Mouse (Mus musculus) monocyte, adult 5-6 weeks (primary cell): ENCODE results near the gene Gm20696. TPM values are rescaled to one million over a fixed set of nuclear protein-coding genes. Genes with fewer than 3 reads are reported as not detected.
A peak's percentile ranks its signal among the peaks of the same experiment; 100 is the strongest.

Experiments used
- ATAC-seq: fragments of 153-309, 156-312 bp; replicated peaks from 2 replicates; pipeline ENCODE4 v1.8.0; 2017; ENCODE audit warnings: mild to moderate bottlenecking; ENCODE audit not compliant: low TSS enrichment, insufficient number of reproducible peaks, severe bottlenecking, poor library complexity, low FRiP score
- total RNA-seq: library from RNA; stranded (forward); fragments of 200-1000, 200-491, 200-594 nt; gene quantifications from 3 replicates; pipeline ENCODE4 v1.2.3, GENCODE M21; 2017

Gene Gm20696
- total RNA-seq, 1 experiment from 2014 or later: 12.8 TPM

DNA sequence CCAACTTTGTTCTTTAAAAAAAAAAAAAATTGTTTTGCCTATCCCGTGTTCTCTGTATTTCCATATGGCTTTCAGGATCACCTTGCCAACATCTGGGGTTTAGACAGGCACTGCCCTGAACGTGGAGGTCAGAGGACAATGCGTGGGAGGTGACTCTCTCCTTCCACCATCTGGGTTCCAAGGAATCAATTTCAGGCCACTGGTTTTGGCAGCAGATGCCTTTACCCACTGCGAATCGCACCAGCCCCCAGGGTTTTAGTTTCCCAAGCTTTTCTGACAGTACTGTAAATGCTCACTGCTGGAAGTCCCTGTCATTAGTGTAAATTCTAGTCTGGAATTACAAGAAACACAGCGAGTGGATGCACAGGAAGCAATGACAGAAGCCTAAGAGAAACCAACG is 185.0 kb downstream of the Gm20696 start:
- no peak for ATAC-seq

DNA sequence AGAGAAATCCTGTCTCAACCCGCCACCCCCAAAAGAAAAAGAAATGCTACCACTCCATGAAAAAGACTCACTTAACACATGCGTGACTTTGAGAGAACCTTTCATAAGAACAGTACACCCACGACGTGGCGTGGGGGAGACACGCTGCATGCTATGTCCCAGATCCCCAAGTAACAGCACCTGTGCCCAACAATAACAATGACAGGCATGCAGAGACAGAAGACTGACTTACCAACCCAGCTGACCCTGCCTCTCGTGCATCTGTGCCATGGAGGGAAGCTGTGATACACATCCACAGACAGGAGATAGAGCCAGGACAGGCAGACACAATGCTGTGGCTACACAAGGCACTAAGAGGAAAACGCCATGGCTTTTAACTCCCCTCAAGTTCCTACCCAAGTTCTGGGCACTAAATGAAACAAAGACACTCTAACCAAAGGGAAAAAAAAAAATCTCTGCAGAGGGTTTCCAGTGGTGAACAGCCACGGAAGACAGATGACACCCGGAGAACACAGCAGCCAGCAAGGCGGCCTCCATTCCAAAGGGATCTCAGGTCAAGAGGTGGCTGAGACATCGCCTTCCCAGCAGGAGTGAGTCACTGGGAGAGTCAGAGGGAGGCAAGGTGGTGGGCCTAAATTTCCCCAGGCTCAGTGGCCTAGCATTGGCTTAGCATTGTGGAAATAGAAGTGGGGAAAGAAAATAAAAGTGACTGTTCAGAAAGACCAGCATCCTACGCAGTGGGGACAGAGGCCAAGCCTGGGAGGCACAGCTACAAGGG is 187.5 kb downstream of the Gm20696 start:
- no peak for ATAC-seq

DNA sequence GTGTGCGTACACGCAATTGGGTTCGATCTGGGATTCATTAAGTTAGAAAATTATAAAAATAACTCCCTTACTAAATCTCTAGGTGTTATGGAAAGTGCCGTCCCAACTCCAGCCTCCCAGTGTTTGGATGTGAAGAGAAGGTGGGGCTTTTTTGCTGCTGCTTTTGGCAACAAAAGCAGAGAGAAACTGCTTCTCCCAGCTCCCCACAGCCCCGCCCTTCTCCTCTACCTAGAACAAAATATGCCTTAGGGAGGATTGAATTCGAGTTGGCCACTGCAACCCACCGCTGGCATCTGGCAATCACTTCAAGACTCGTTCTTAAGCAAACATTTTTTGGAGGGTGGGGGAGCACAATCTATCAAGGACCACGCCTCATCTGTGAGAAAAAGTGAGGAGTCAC is 191.6 kb downstream of the Gm20696 start:
- ATAC-seq: no peak

DNA sequence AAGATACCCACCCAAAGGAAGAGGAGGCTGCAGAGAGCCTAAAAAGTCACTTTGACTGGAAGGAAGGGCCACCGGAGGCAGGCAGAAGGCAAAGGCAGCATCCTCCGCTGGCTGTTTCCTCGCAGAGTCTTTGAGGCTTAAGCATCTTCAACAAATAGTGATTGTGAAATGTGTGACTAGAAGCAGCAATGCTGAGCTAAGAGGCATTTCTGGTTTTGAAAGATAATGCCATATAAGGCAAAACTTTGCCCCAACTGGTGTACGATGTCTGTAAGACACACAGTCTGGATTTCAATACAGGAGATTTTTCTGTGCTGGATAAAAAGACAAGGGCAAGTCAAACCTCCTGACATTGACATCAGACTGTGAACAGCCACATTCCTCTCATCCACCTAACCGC is 195.7 kb downstream of the Gm20696 start:
- no peak for ATAC-seq

DNA sequence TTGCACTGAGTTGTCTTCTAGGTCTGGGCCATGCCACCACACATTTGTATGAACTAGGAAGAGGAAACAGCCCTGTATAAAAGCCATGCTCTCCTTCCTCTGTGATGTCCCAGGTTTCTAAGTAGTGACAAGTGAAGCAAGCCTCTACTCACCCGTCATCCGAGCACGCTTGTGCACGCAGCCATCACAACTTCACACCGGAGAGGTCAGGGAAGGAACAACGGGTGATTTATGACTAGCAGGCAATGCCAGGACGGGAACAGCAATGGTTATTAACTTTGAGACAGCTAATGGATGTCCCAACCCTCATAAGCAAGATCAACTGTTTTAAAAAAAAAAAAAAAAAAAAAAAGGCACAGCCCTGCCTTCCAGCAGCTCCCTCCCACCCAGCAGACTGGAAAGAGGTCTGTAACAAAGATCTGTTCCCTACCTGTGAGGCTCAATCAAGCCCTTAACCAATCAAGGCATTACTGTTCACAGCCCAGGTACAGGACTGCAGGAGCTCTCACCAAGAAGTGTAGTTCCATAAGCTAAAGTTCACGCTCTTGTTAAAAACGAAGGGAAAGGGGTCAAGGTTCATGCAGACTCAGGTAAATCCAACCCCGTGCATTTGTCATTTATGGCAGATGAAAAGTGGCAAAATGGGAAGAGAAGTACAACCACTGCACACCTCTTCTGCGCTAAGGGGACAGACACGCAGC is 197.3 kb downstream of the Gm20696 start:
- ATAC-seq: no peak

DNA sequence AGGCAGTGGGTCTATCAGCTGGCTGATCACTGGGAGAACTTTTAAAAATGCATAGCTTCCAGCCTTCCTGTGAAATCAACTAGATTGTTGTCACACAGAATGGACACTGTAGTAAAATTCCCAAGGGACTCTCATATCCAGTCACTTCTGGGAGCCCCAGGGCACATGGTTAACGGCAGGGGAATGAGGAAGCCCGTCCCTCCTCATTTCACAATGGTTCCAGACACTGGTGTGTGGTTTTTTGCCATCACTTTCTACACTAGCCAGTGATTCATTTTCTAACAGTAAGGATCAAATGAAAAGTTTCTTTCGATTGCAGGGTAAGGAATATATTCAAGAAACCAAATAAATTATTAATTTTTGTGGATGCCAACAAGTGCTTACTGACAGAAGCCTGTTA is 198.8 kb downstream of the Gm20696 start:
- ATAC-seq: no peak

DNA sequence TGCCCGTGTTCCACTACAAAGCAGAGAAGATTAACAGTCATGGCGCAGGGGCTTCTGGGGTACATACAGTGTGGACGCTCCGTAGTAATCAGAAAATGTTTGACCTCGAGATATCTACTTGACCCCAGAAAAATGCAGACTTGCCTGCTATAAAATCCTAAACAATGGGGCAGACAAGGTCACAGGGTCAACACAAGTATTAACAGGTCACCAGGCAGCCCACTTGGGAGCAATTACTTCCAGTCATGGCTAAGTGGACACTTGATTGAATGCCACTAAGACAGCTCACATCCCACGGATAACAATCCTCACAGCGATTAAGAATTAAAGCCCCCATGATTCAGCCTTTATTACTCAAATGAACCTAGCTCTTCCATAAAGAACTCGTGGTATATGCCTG is 199.5 kb downstream of the Gm20696 start:
- ATAC-seq: no peak

DNA sequence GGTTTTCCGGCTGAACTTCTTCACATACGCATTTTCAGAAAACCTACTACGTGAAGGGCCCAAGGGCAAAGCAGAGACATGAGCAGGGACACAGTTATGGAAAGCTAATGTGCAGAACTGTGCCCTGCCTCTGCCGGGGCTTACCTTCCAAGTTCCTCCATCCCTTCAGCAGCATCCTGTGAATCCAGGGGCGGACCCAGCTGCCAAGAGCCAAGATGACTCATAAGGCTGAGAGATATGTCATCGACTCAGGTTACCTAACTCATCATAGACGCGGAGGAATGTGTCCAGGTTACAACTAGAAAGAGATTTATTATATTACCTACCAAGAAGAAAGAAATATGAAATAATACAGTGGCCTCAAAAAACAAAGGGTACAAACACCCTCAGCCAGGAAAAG is 200.2 kb downstream of the Gm20696 start:
- no peak for ATAC-seq

DNA sequence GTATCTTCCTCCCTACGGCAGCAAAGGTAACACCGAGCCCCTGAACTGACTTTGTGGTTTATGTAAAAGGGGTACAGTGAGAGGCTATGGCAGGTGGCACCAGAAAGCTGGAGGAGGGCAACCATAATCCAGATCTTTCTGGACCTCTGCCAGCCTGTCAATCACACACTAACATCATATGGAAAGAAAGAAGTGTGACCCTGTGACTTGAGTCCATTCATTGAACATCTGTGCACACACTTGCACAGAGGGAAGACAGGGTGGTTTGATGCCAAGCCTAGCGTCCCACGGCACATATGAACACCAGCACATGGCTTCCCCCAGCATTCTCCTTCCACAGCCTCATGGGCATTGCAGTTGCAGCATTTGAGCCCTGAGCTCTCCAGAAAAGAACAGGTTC is 202.1 kb downstream of the Gm20696 start:
- no peak for ATAC-seq

DNA sequence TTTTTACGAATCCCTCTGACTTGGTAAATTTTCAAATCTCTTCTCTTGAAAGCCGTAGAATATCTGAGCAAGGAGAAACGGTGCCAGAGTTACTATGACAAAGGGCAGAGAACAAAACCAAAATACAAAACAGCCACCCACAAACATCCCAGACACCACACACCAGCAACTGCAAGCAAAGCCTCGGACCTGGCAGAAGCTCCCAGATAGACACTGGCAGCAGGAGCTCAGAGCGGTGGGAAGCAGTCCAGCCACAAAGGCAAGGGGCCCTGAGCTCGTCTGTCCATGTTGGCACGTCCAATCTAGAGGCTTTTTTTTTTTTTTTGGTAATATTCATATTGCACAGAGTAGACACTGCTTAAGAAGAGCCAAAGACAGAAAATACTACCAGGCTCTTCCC is 202.7 kb downstream of the Gm20696 start:
- ATAC-seq: no peak

DNA sequence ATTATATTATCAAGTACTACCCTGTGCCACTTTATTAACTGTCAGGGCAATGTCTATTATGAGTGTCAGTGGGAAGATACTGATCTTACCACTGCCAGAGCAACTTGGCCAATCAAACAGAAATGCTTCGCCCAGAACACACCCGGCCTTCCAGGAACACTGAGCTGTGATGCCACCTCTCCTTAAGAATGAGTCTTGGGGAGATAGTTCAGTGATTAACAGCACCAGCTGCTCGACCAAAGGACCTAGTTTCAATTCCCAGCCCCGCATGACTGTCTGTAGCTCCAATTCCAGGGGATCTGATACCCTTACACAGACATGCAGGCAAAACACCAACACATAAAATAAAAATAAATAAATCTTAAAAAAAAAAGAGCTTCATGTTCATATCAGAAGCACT is 207.8 kb downstream of the Gm20696 start:
- ATAC-seq: no peak

DNA sequence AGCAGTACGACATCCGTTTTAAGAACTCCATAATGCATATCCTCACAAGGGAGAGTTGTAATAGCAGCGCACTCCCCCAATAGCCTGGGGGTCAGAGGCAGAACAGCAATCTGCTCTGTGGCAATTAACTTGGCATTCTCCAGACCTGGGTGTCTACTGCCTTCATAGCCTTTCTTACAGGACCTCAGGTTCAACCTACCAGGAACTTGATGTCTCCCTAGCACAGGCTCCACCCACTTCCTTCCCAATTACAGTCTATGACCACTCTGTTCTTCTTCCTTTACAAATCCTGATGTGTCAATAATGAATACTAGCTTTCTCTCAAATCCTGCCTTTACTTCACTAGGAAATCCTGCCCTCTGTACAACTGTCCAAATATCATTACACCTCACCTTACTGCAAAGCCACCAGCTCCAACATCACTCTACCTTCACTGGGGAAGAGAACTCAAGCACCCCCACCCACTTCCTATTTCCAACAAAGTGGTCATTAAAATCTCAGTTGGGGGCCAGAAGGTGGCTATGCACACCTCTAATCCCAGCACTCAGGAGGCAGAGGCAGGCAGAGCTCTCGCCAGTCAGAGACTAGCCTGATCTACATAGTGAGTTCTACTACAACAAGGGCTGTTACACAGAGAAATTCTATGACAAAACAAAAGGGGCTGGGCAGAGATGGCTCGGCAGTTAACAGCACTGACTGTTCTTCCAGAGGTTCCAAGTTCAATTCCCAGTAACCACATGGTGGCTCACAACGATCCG is 212.7 kb downstream of the Gm20696 start:
- no peak for ATAC-seq

DNA sequence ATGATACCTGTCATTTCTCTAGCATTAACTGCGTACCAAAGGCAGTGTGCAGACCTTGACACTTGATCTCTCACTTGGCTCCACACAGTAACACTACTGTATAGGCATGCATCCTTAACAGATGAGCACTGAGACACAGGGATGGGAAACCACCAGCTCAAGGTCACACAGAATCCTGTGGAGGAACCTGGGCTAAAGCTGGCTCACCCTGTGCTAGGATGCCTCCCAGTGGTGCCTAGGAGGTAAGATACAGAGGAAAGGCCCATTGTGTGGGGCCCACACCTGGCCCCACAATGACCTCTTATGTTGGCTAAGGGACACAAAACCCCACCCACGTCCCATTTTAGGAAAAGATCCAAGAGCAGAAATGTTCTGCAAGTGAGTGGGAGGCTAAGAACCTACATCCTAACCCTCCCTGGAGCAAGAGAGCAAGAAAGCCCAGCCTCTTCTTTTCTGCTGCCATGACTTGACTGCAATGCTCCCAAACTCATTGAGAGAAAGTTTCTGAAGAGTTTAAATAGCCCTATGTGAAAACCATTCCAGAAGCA is 213.9 kb downstream of the Gm20696 start:
- ATAC-seq: peak; percentile 68

DNA sequence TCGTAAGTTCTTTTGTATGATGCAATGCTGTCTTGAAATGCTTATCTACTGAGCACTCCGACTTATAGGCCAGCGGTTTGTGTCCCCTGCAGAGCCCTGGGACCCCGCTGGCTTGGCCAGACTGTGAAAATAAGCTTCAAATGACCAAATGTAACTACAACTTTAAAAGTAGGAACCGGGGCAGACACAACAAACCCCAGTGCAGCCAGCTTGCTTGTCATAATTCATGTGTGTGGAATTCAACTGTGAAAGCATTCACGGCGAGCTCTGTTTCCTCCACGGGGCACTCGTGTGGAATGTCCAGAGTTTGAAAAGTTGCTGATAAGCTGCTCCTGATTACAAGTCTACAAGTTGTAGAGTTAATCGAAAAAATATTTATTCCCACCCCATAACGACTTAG is 215.1 kb downstream of the Gm20696 start:
- no peak for ATAC-seq

DNA sequence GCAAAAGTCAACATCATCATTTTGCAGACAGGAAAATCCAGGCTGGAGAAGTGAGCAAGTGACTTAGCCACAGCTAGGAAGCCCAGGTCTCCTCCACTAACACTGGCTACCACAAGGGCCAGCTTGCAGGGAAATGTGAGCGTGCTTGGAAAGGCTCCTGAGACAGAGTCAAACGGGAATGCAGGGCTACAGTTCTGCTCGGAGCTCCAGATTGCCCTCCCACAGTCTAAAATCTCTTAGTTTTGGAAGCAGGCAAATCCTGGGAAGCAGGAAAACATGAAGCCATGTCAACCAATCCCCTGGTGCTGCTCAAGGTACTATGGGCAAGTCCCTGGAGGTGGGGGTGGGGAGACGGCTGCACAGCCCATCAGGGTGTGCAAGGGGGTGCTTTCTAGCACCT is 219.2 kb downstream of the Gm20696 start:
- ATAC-seq: no peak

DNA sequence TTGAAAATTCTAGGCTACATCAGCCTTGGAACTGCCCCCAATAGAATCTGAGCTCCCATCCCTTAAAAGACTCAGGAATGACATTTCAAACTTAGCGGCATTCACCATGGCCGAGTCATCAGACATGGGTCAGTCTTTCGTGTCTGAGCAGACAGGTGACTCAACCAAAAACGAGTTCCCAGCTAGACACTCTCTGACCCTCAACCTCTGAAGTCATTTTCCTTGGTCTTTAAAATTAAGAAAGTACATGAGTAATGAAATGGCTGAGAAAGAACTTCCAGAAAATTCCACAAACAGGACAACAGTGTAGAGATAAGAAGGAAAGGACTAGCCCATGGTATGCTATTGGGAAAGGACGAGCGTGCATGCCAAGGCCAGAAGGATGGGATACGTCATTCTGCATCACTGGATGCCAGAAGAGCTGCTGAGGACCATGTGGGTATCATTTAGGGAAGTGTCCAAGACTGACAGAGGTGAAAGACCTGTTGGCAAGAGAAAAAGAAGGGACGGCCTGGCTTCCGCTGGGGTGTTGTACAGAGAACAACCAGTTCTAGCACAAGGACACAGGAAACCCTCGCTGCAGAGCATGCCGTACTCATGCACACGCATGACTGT is 219.7 kb downstream of the Gm20696 start:
- no peak for ATAC-seq

DNA sequence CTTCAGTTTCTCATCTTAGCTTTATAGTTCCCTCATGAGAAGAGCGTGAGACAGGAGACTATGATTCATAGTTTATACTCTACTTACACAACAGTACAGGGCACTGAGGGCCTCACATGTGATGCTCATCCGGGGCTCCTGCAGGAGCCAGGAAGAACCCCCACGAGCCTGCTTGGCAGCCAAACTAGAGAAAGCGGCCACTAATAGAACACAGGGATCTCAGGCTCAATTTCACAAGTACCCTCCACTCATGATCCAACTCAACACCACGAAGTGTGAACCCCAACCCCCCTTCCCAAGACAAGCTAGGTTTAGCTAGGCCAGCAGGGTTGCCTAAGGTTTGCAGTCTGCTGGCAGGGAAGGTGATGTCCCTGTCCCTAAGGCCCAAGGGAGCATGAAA is 223.1 kb downstream of the Gm20696 start:
- peak; percentile 60 for ATAC-seq

DNA sequence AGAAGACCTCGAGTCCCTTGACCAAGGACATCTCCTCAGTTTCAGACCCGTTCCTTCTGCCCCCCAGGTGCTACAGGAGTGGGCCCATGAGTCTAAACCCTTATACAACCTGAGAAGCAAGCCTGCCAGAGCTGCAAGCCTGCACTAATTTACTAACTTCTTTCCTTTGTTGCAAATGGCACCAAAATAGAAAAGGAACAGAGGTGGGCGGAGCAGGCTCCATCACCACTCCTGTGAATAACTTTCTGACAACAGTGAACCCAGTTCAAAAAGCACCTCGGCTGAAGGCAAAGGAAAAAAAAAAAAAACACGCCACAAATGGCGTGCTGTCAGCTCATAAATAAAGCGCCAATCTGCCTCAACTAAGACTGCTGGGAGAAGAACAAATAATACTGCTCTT is 225.5 kb downstream of the Gm20696 start:
- no peak for ATAC-seq

DNA sequence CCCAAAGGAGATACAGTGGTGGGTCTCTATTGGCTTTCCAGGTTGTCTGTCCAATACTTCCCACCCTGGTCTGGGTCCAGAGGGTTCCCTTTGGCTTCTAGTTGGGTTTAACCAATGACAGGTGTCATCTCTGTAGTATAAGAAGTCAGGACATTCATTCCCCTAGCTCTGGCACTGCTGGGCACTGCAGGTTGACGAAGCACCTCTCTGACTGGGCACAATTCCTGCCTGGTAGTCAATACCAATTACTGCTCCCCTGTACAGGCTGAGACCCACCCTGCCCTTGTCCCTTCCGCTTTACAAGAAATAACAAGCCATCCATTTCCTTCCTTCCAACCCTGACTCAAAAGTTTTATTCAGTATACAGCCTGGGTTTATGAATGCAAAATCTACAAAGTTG is 226.0 kb downstream of the Gm20696 start:
- no peak for ATAC-seq
